In the genomic region with DNA sequence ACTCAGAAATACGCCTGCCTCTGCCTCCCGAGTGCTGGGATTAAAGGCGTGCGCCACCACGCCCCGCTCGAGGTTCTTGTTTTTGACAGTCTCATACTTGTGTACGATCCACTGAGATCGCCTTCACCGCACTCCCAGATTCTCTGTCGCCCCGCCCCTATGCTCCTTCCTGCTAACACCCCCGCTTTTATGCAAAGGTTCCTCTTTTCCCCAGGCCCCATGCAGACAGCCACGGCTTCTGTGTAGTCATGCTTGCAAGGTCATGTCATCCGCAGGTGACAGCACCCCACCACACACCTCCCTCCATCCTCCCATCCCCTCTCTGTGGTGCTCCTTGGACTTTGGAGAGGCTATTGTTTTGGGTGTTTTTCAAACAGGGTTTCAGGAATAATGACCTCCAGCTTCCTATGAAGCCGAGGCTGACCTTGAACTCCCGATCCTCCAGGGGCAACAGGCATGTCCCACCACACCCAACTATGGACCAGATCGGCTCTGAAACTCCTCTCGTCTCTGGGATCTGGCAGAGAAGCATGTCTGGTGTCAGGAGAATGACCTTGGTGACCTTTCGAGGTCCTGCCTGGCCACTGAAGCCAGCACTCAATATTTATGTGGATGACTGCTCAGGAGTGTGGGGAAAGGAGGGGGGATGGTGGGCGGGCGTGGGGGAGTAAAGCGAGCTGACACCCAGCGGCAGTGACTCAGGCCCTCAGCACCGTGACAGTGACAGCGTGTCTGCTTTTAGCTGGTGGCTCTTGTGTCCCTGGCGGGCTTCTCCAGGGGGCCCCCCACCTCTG, we compare ENCODE assay signal across 11 mouse cellular contexts. TPM values are rescaled to one million over a fixed set of nuclear protein-coding genes. Genes with fewer than 3 reads are reported as not detected.
A peak's percentile ranks its signal among the peaks of the same experiment; 100 is the strongest.
DNase-seq lines count a peak whose midpoint lies in the region; TF ChIP-seq lines count a peak whose summit lies in the region.
"Had no signal": no experiment of that assay in that cellular context is flagged by ENCODE, and none has a peak within 500 bp of the region (broad histone marks: within the 10 kb centered on the region; RNA-seq: fewer than 3 reads in every experiment).

No protein-coding gene starts in this region.

- no peaks in the 10 kb centered on the region for H3K36me3 ChIP-seq in heart, adult 2 months (ENCODE audit: control insufficient read depth, insufficient read depth, low read length)
- H3K36me3 ChIP-seq: G1E had no signal

- H3K79me2 ChIP-seq in heart, adult 2 months (replicated peaks; ENCODE audit: control insufficient read depth, insufficient read depth, low read length), result no peaks in the 10 kb centered on the region

- TF ChIP-seq CTCF in heart, adult 2 months (IDR thresholded peaks at IDR 0.05), result no peak

- DNase-seq in heart, adult 2 months, result peak; percentile 54 to 69
- DNase-seq in heart, postnatal 36 days, result no peak
- peak; percentile 85 for DNase-seq in 416B (ENCODE audit: low read depth)
- DNase-seq in adrenal gland, postnatal 36 days, result peak; percentile 56 to 57
- DNase-seq in kidney, postnatal 4 days, result peak; percentile 61 to 73
- no peak for DNase-seq in urinary bladder, postnatal 36 days (ENCODE audit: low spot score in 2 of 2)
- DNase-seq in ovary, postnatal 36 days (ENCODE audit: low spot score), result no peak
- no peak for DNase-seq in layer of hippocampus, postnatal 25 days (ENCODE audit: extremely low spot score in 1 of 2, low spot score in 1 of 2)

- TF ChIP-seq POLR2A in heart, adult 2 months (IDR thresholded peaks at IDR 0.05; ENCODE audit: insufficient read depth, low read depth, low read length), result peak; percentile 21; the same call in 1 of the 2 replicates

- H3K9ac ChIP-seq in heart, adult 2 months (ENCODE audit: low read depth, low read length), result no peak overlapping the region

- 0 out of 2 replicates have a peak, but pooled peaks have one; percentile 36 for TF ChIP-seq EP300 in heart, adult 2 months (IDR thresholded peaks at IDR 0.05; ENCODE audit: insufficient read depth, low read depth, low read length)

- 46% methylated on average over 27 of the region's 27 CpGs for WGBS in heart, adult 2 months

- H3K4me1 ChIP-seq in heart, adult 2 months (ENCODE audit: control insufficient read depth, insufficient read depth, low read length), result no peaks in the 10 kb centered on the region; the same call in 1 of the 2 replicates

- H3K27me3 ChIP-seq in heart, adult 2 months (ENCODE audit: control insufficient read depth, insufficient read depth, low read length), result no peaks in the 10 kb centered on the region

- intact Hi-C loops in heart, adult 2 months (cut with DNase I), result no loop called here
- intact Hi-C loops in heart, postnatal 36 days (cut with DNase I), result no loop called here

- no peak overlapping the region for H3K4me3 ChIP-seq in heart, adult 2 months

- H3K27ac ChIP-seq in heart, adult 2 months, result peak overlapping the region; percentile 96
- H3K27ac ChIP-seq: stomach, postnatal 0 days had no signal

RNA-seq across cellular contexts. Expression of a gene that starts 1.0 kb away (rescaled TPM):
- 1,000 to 10,000 TPM; 1,066 to 1,498 TPM for total RNA-seq in heart, adult 2 months (2021)
- polyA plus RNA-seq in heart, adult 2 months (2012; rRNA removed), result 973 and 1,028 TPM in 2 replicates
- total RNA-seq in heart, postnatal 36 days (2021), result 1,000 to 10,000 TPM; 1,173 to 1,191 TPM
- total RNA-seq in adrenal gland, postnatal 36 days (2021), result under 1 TPM; 0.33 to 0.46 TPM
- not detected for total RNA-seq in layer of hippocampus, postnatal 25 days (2021)
- total RNA-seq: G1E had no signal
- polyA plus RNA-seq: G1E had no signal

RNA-seq across cellular contexts. Expression of a gene that starts 3.8 kb away (rescaled TPM):
- under 1 TPM; 0.43 to 0.57 TPM for total RNA-seq in heart, adult 2 months (2021)
- 2.1 and 4.6 TPM in 2 replicates for polyA plus RNA-seq in heart, adult 2 months (2012; rRNA removed)
- total RNA-seq in heart, postnatal 36 days (2021), result 1 to 10 TPM in 1 of 2 experiments, under 1 TPM in 1; 0.38 to 1.0 TPM
- not detected for total RNA-seq in adrenal gland, postnatal 36 days (2021)
- total RNA-seq in layer of hippocampus, postnatal 25 days (2021), result not detected
- total RNA-seq: left cerebral cortex, postnatal 25 days had no signal
- polyA plus RNA-seq: G1E; stomach, postnatal 0 days had no signal

RNA-seq across cellular contexts. Expression of a gene that starts 16.3 kb away (rescaled TPM):
- 1 to 10 TPM; 1.6 to 2.2 TPM for total RNA-seq in heart, adult 2 months (2021)
- polyA plus RNA-seq in heart, adult 2 months (2012; rRNA removed), result 0.94 and 2.4 TPM in 2 replicates
- total RNA-seq in heart, postnatal 36 days (2021), result 1 to 10 TPM in 1 of 2 experiments, under 1 TPM in 1; 0.67 to 1.6 TPM
- total RNA-seq in adrenal gland, postnatal 36 days (2021), result not detected
- 1 to 10 TPM; 3.5 to 4.7 TPM for total RNA-seq in layer of hippocampus, postnatal 25 days (2021)
- total RNA-seq: G1E had no signal
- polyA plus RNA-seq: G1E; stomach, postnatal 0 days had no signal

RNA-seq across cellular contexts. Expression of a gene that starts 21.1 kb away (rescaled TPM):
- total RNA-seq in heart, adult 2 months (2021), result not detected
- 0.04 TPM in 1 of 2 replicates, not detected in the other for polyA plus RNA-seq in heart, adult 2 months (2012; rRNA removed)
- not detected for total RNA-seq in heart, postnatal 36 days (2021)
- total RNA-seq in adrenal gland, postnatal 36 days (2021), result not detected
- under 1 TPM in 1 of 2 experiments, not detected in 1; 0.23 TPM for total RNA-seq in layer of hippocampus, postnatal 25 days (2021)
- total RNA-seq: G1E; left cerebral cortex, postnatal 25 days had no signal
- polyA plus RNA-seq: G1E; stomach, postnatal 0 days had no signal

RNA-seq across cellular contexts. Expression of a gene that starts 24.9 kb away (rescaled TPM):
- 10 to 100 TPM; 22.9 to 26.4 TPM for total RNA-seq in heart, adult 2 months (2021)
- 23.3 and 29.9 TPM in 2 replicates for polyA plus RNA-seq in heart, adult 2 months (2012; rRNA removed)
- 10 to 100 TPM; 21.3 to 24.7 TPM for total RNA-seq in heart, postnatal 36 days (2021)
- 10 to 100 TPM; 14.8 to 18.7 TPM for total RNA-seq in adrenal gland, postnatal 36 days (2021)
- 10 to 100 TPM; 32.2 to 33.6 TPM for total RNA-seq in layer of hippocampus, postnatal 25 days (2021)

Comparison
In these comparisons a context has a peak if more than half of its experiments do, and no peak if none do; other contexts are left out.
1. DNase-seq: peak in heart, adult 2 months (2 of 2), 416B (single experiment), adrenal gland, postnatal 36 days (2 of 2) and kidney, postnatal 4 days (2 of 2); none in heart, postnatal 36 days (0 of 2), urinary bladder, postnatal 36 days (0 of 2), ovary, postnatal 36 days (single experiment) and layer of hippocampus, postnatal 25 days (0 of 2).
2. RNA of a gene that starts 1.0 kb away (total RNA-seq): 1,066 to 1,498 TPM in heart, adult 2 months and 1,173 to 1,191 TPM in heart, postnatal 36 days; 0.33 to 0.46 TPM in adrenal gland, postnatal 36 days and not detected in layer of hippocampus, postnatal 25 days; every median in the first group is over 100 times any median in the second.